Mouse (Mus musculus) adrenal gland, adult 18-20 months (tissue): ENCODE measurements around the gene Slc25a42. TPM values are rescaled to one million over a fixed set of nuclear protein-coding genes. Genes with fewer than 3 reads are reported as not detected.
"Not testable (repeated sequence)": the region's sequence is repeated elsewhere in the genome, so short reads cannot be mapped to it uniquely, and the experiment has no call there.

Source experiments
- DNase-seq, 2 experiments: peaks; one replicate each; pipeline ENCODE4 v3.0.0; 2021 to 2022; ENCODE audit warnings: low spot score in 2 of 2
- total RNA-seq, 2 experiments: library from RNA; stranded (reverse); gene quantifications; 1 replicate in 1 of 2; 2 replicates in 1 of 2; pipeline ENCODE4 v1.2.3; 2021

The Slc25a42 gene
- total RNA-seq, 2 experiments from 2014 or later: 34.0 to 41.4 TPM

- DNase-seq: not testable (repeated sequence)
Measured at GRCm38 (mm10) chr8:70216161-70216560, 4.1 kb upstream of the Slc25a42 start.

GRCm38 (mm10) chr8:70215092-70215491 is 3.0 kb upstream of the Slc25a42 start:
- no peak for DNase-seq

GRCm38 (mm10) chr8:70214411-70214810 is 2.3 kb upstream of the Slc25a42 start:
- no peak for DNase-seq

GRCm38 (mm10) chr8:70211726-70212111 is 386 bp downstream of the Slc25a42 start:
- DNase-seq: no peak

- no peak for DNase-seq
Measured at GRCm38 (mm10) chr8:70211275-70211674, 830 bp downstream of the Slc25a42 start.

GRCm38 (mm10) chr8:70210538-70210937 is 1.6 kb downstream of the Slc25a42 start:
- DNase-seq: no peak

- no peak for DNase-seq
Measured at GRCm38 (mm10) chr8:70208130-70208529, 4.0 kb downstream of the Slc25a42 start.

- no peak for DNase-seq
Measured at GRCm38 (mm10) chr8:70204757-70205156, 7.3 kb downstream of the Slc25a42 start.

GRCm38 (mm10) chr8:70203072-70203471 is 9.0 kb downstream of the Slc25a42 start:
- no peak for DNase-seq

- DNase-seq: no peak
Measured at GRCm38 (mm10) chr8:70201417-70201816, 10.7 kb downstream of the Slc25a42 start.

- no peak for DNase-seq
Measured at GRCm38 (mm10) chr8:70200098-70200681, 11.9 kb downstream of the Slc25a42 start.

- DNase-seq: no peak
Measured at GRCm38 (mm10) chr8:70197603-70198002, 14.5 kb downstream of the Slc25a42 start.

- DNase-seq: no peak
Measured at GRCm38 (mm10) chr8:70195762-70196161, 16.3 kb downstream of the Slc25a42 start.

GRCm38 (mm10) chr8:70194191-70194590 is 17.9 kb downstream of the Slc25a42 start:
- no peak for DNase-seq

GRCm38 (mm10) chr8:70193238-70193637 is 18.9 kb downstream of the Slc25a42 start:
- no peak for DNase-seq

GRCm38 (mm10) chr8:70188707-70189106 is 23.4 kb downstream of the Slc25a42 start:
- DNase-seq: no peak

GRCm38 (mm10) chr8:70183194-70183593 is 28.9 kb downstream of the Slc25a42 start:
- DNase-seq: no peak

GRCm38 (mm10) chr8:70181903-70182252 is 30.2 kb downstream of the Slc25a42 start:
- no peak for DNase-seq

- DNase-seq: no peak
Measured at GRCm38 (mm10) chr8:70181212-70181902, 30.7 kb downstream of the Slc25a42 start.

- DNase-seq: no peak
Measured at GRCm38 (mm10) chr8:70179082-70179481, 33.0 kb downstream of the Slc25a42 start.

- no peak for DNase-seq
Measured at GRCm38 (mm10) chr8:70178231-70178630, 33.9 kb downstream of the Slc25a42 start.

GRCm38 (mm10) chr8:70174079-70174478 is 38.0 kb downstream of the Slc25a42 start:
- DNase-seq: no peak

GRCm38 (mm10) chr8:70173320-70173719 is 38.8 kb downstream of the Slc25a42 start:
- no peak for DNase-seq
